Mouse (Mus musculus) MEL (cell line): ENCODE data around the gene Lrrc17. TPM values are rescaled to one million over a fixed set of nuclear protein-coding genes. Genes with fewer than 3 reads are reported as not detected.

Experiments used
- DNase-seq: peaks from one replicate; pipeline ENCODE4 v3.0.0; 2011; ENCODE audit warnings: low read depth, low spot score
- H3K27ac ChIP-seq: 2 replicates; pipeline ENCODE4 v1.5.1; 2012; ENCODE audit warnings: low read depth, mild to moderate bottlenecking, control low read depth, low read length, moderate library complexity; ENCODE audit not compliant: control insufficient read depth
- H3K27me3 ChIP-seq, 2 experiments: fragments of 150-350 bp in 1 of 2; sonication (generic) in 1 of 2; 2 replicates each; pipeline ENCODE4 v1.6.1; 2012; ENCODE audit warnings: low read length in 2 of 2, mild to moderate bottlenecking in 2 of 2, improper control_type of control experiment in 1 of 2, moderate library complexity in 1 of 2; ENCODE audit not compliant: insufficient read depth in 2 of 2, control insufficient read depth in 1 of 2
- H3K36me3 ChIP-seq, 2 experiments: 2 replicates each; pipeline ENCODE4 v1.6.1; 2012 to 2014; ENCODE audit warnings: low read length in 2 of 2, improper control_type of control experiment in 1 of 2, inconsistent platforms in 1 of 2, mild to moderate bottlenecking in 1 of 2; ENCODE audit not compliant: insufficient read depth in 2 of 2, control insufficient read depth in 1 of 2
- H3K4me1 ChIP-seq, 2 experiments: fragments of 150-350 bp in 1 of 2; sonication (generic) in 1 of 2; 2 replicates each; pipeline ENCODE4 v1.6.1; 2012; ENCODE audit warnings: low read length in 2 of 2, improper control_type of control experiment in 1 of 2, mild to moderate bottlenecking in 1 of 2; ENCODE audit not compliant: insufficient read depth in 2 of 2, control insufficient read depth in 1 of 2
- H3K4me3 ChIP-seq, 2 experiments: fragments of 150-350 bp in 1 of 2; sonication (generic) in 1 of 2; 2 replicates each; pipeline ENCODE4 v1.5.1; 2012; ENCODE audit warnings: low read depth in 2 of 2, low read length in 2 of 2, mild to moderate bottlenecking in 2 of 2, moderate library complexity in 2 of 2, control low read depth in 1 of 2, improper control_type of control experiment in 1 of 2; ENCODE audit not compliant: control insufficient read depth in 1 of 2, insufficient read depth in 1 of 2
- H3K79me2 ChIP-seq: 2 replicates; pipeline ENCODE4 v1.6.1; 2012; ENCODE audit warnings: mild to moderate bottlenecking, low read length, moderate library complexity; ENCODE audit not compliant: control insufficient read depth, poor library complexity, insufficient read depth
- H3K9ac ChIP-seq: 2 replicates; pipeline ENCODE4 v1.6.1; 2012; ENCODE audit warnings: low read depth, mild to moderate bottlenecking, control low read depth, low read length, moderate library complexity; ENCODE audit not compliant: control insufficient read depth, poor library complexity, severe bottlenecking
- H3K9me3 ChIP-seq: fragments of 150-350 bp; sonication (generic); replicated peaks from 2 replicates; pipeline ENCODE4 v1.6.1; 2012; ENCODE audit warnings: mild to moderate bottlenecking, low read length, improper control_type of control experiment, moderate library complexity; ENCODE audit not compliant: insufficient read depth
- BHLHE40 ChIP-seq: IDR thresholded peaks from 2 replicates; pipeline ENCODE4 v1.6.1; 2012; ENCODE audit warnings: low read depth, mild to moderate bottlenecking, inconsistent platforms, low read length, improper control_type of control experiment, borderline replicate concordance
- CHD1 ChIP-seq: IDR thresholded peaks from 2 replicates; pipeline ENCODE4 v1.6.1; 2012; ENCODE audit warnings: low read depth, mild to moderate bottlenecking, inconsistent platforms, low read length, improper control_type of control experiment
- CTCF ChIP-seq, 3 experiments: IDR thresholded peaks in 2 of 3; conservative IDR thresholded peaks in 1 of 3; 2 replicates each; pipeline ENCODE4 v1.5.1; 2011 to 2012; ENCODE audit warnings: low read length in 3 of 3, low read depth in 2 of 3, mild to moderate bottlenecking in 2 of 3, improper control_type of control experiment in 1 of 3, inconsistent platforms in 1 of 3, mixed read lengths in 1 of 3, moderate library complexity in 1 of 3; ENCODE audit not compliant: control insufficient read depth in 1 of 3, insufficient read depth in 1 of 3, poor library complexity in 1 of 3, severe bottlenecking in 1 of 3
- E2F4 ChIP-seq: IDR thresholded peaks from 2 replicates; pipeline ENCODE4 v1.6.1; 2011; ENCODE audit warnings: low read depth, low read length, improper control_type of control experiment, borderline replicate concordance
- ETS1 ChIP-seq: IDR thresholded peaks from 2 replicates; pipeline ENCODE4 v1.6.1; 2012; ENCODE audit warnings: low read depth, mild to moderate bottlenecking, inconsistent platforms, low read length, improper control_type of control experiment, moderate library complexity
- GATA1 ChIP-seq: IDR thresholded peaks from 2 replicates; pipeline ENCODE4 v1.6.1; 2011; ENCODE audit warnings: low read depth, low read length, improper control_type of control experiment
- HCFC1 ChIP-seq: IDR thresholded peaks from 2 replicates; pipeline ENCODE4 v1.6.1; 2012; ENCODE audit warnings: low read depth, mild to moderate bottlenecking, inconsistent platforms, low read length, improper control_type of control experiment, moderate library complexity
- MAFK ChIP-seq: IDR thresholded peaks from 2 replicates; pipeline ENCODE4 v1.6.1; 2011; ENCODE audit warnings: low read depth, mild to moderate bottlenecking, low read length, improper control_type of control experiment, borderline replicate concordance
- MAZ ChIP-seq: IDR thresholded peaks from 2 replicates; pipeline ENCODE4 v1.6.1; 2012; ENCODE audit warnings: low read depth, mild to moderate bottlenecking, inconsistent platforms, low read length, improper control_type of control experiment
- MEF2A ChIP-seq: IDR thresholded peaks from 2 replicates; pipeline ENCODE4 v1.6.1; 2014; ENCODE audit warnings: low read depth, mild to moderate bottlenecking, inconsistent platforms, low read length, improper control_type of control experiment; ENCODE audit not compliant: poor library complexity, insufficient replicate concordance, severe bottlenecking; ENCODE audit errors: extremely low read depth
- MXI1 ChIP-seq: IDR thresholded peaks from 2 replicates; pipeline ENCODE4 v1.6.1; 2011; ENCODE audit warnings: mild to moderate bottlenecking, low read depth, low read length, improper control_type of control experiment
- MYC ChIP-seq: IDR thresholded peaks from 2 replicates; pipeline ENCODE4 v1.6.1; 2011; ENCODE audit warnings: low read depth, mild to moderate bottlenecking, low read length, improper control_type of control experiment, moderate library complexity
- NELFE ChIP-seq: IDR thresholded peaks from 2 replicates; pipeline ENCODE4 v1.6.1; 2011; ENCODE audit warnings: low read depth, low read length, improper control_type of control experiment
- NRF1 ChIP-seq: IDR thresholded peaks from 2 replicates; pipeline ENCODE4 v1.6.1; 2014; ENCODE audit warnings: low read depth, mild to moderate bottlenecking, inconsistent platforms, low read length, improper control_type of control experiment, moderate library complexity; ENCODE audit not compliant: poor library complexity, insufficient read depth, severe bottlenecking
- POLR2AphosphoS5 ChIP-seq: IDR thresholded peaks from 2 replicates; pipeline ENCODE4 v1.6.1; 2012; ENCODE audit warnings: low read depth, borderline replicate concordance, mild to moderate bottlenecking, inconsistent platforms, low read length, moderate library complexity, mixed read lengths
- RCOR1 ChIP-seq: IDR thresholded peaks from 2 replicates; pipeline ENCODE4 v1.6.1; 2012; ENCODE audit warnings: low read depth, mild to moderate bottlenecking, inconsistent platforms, low read length, improper control_type of control experiment
- SMC3 ChIP-seq: IDR thresholded peaks from 2 replicates; pipeline ENCODE4 v1.6.1; 2011; ENCODE audit warnings: low read depth, low read length, improper control_type of control experiment
- TAL1 ChIP-seq: IDR thresholded peaks from 2 replicates; pipeline ENCODE4 v1.6.1; 2012; ENCODE audit warnings: mild to moderate bottlenecking, inconsistent platforms, low read length, moderate library complexity, mixed read lengths
- TCF12 ChIP-seq: IDR thresholded peaks from 2 replicates; pipeline ENCODE4 v1.6.1; 2014; ENCODE audit warnings: low read depth, mild to moderate bottlenecking, inconsistent platforms, low read length, improper control_type of control experiment, moderate library complexity
- UBTF ChIP-seq: IDR thresholded peaks from 2 replicates; pipeline ENCODE4 v1.6.1; 2012; ENCODE audit warnings: low read depth, mild to moderate bottlenecking, inconsistent platforms, low read length, improper control_type of control experiment, moderate library complexity, borderline replicate concordance; ENCODE audit not compliant: insufficient read depth
- USF1 ChIP-seq: IDR thresholded peaks from 2 replicates; pipeline ENCODE4 v1.6.1; 2014; ENCODE audit warnings: low read depth, mild to moderate bottlenecking, inconsistent platforms, low read length, improper control_type of control experiment, moderate library complexity
- ZC3H11A ChIP-seq: IDR thresholded peaks from 2 replicates; pipeline ENCODE4 v1.6.1; 2012; ENCODE audit warnings: low read depth, mild to moderate bottlenecking, inconsistent platforms, low read length, improper control_type of control experiment
- ZMIZ1 ChIP-seq: IDR thresholded peaks from 2 replicates; pipeline ENCODE4 v1.6.1; 2012; ENCODE audit warnings: low read depth, mild to moderate bottlenecking, inconsistent platforms, low read length, improper control_type of control experiment, moderate library complexity
- polyA plus RNA-seq, 2 experiments: library from polyadenylated mRNA; stranded (reverse) in 1 of 2; unstranded in 1 of 2; fragments of >175 nt in 1 of 2; fragments of >200 nt in 1 of 2; gene quantifications; 2 replicates each; pipeline versions ENCODE4 v1.2.1 to v1.2.4; 2012; ENCODE audit warnings: low replicate concordance in 2 of 2, low read depth in 1 of 2; ENCODE audit not compliant: insufficient read length in 2 of 2, insufficient read depth in 1 of 2, missing spikeins in 1 of 2
- total RNA-seq: library from RNA; depleted of rRNA; stranded (reverse); fragments of 300-350 nt; gene quantifications from 2 replicates; pipeline ENCODE4 v1.2.3, GENCODE M21; 2012

Gene Lrrc17
- total and polyA plus RNA-seq, 3 experiments = not detected

DNA sequence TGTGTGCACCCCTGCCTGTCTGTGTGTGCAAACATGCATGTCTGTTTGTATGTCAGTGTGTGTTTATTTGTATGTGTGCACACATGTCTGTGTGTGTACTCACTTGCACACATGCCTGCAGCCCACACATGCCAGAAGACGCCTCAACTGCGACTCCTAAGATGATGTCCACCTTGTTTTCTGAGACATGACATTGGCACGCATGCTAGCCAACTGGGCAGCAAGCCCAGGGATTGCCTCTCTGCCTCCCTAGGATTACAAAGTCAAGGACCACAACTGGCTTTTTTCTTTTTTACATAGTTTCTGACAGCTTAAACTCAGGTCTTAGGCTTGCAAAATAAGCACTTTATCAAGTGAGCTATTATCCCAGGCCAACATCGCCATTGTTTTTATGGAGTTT lies 2.4 kb downstream of the Lrrc17 start:
- Histone ChIP-seq H3K27me3 (peaks cover 0 to 11% of the 10 kb centered on the region in 2 experiments; a peak in 3 of 4 replicates), H3K4me1 (no peaks in the 10 kb centered on the region), H3K27ac (no peak overlapping the region), H3K4me3 (no peak overlapping the region), H3K9ac (no peak overlapping the region), H3K36me3 (no peaks in the 10 kb centered on the region), H3K9me3 (no peaks in the 10 kb centered on the region), H3K79me2 (no peaks in the 10 kb centered on the region)
- no peak for DNase-seq
- TF ChIP-seq MAZ = no peak
- no peak for TF ChIP-seq ETS1
- no peak for TF ChIP-seq NELFE
- TF ChIP-seq HCFC1 = no peak
- TF ChIP-seq SMC3 = no peak
- no peak for TF ChIP-seq MXI1
- no peak for TF ChIP-seq MEF2A

DNA sequence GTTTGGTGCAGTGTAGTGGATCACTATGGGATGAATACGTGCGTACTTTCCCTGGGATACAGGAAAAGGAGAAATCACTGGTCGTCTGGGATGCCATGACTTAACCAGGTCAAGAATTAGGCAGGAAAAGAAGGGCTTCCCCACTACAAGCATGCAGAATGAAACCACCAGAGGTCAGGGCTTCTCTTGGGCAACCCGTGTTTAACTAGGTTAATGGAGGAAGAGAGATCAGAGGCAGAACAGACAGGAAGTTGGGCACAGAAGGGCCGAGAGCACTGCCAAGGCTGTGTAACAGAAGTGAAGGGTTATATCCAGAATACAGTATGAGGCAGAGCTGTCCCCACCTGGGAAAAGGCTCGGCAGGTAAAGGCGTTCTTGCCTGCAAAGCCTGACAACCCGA lies 3.6 kb downstream of the Lrrc17 start:
- H3K9ac ChIP-seq = no peak overlapping the region
- no peaks in the 10 kb centered on the region for H3K79me2 ChIP-seq
- TF ChIP-seq ZMIZ1 (no peak), POLR2AphosphoS5 (no peak), CHD1 (no peak), USF1 (no peak), MYC (no peak), E2F4 (no peak), ZC3H11A (no peak), NRF1 (no peak), BHLHE40 (no peak), CTCF (IDR thresholded peaks at IDR 0.05 in 2 of 3, conservative IDR thresholded peaks at IDR 0.05 in 1 of 3; ENCODE audit: control insufficient read depth in 1 of 3, insufficient read depth in 1 of 3, low read depth in 2 of 3, low read length in 3 of 3, poor library complexity in 1 of 3, severe bottlenecking in 1 of 3) (no peak), MEF2A (no peak), TCF12 (no peak), MAFK (no peak), UBTF (no peak), SMC3 (no peak), RCOR1 (no peak), TAL1 (no peak), MAZ (no peak), NELFE (no peak), GATA1 (no peak)
- H3K4me3 ChIP-seq = no peak overlapping the region
- no peaks in the 10 kb centered on the region for H3K9me3 ChIP-seq
- H3K4me1 ChIP-seq = no peaks in the 10 kb centered on the region
- no peak overlapping the region for H3K27ac ChIP-seq
- H3K27me3 ChIP-seq = peaks cover 0 to 8% of the 10 kb centered on the region in 2 experiments; a peak in 3 of 4 replicates
- H3K36me3 ChIP-seq = no peaks in the 10 kb centered on the region
- no peak for DNase-seq
